Mouse (Mus musculus) heart, embryonic 15.5 days (tissue): Measurements from ENCODE around the gene Huwe1. TPM values are rescaled to one million over a fixed set of nuclear protein-coding genes. Genes with fewer than 3 reads are reported as not detected.

ENCODE experiments used
- ATAC-seq: fragments of 200-750 bp; cut with Nextera tagmentation; replicated peaks from 2 replicates; pipeline ENCODE4 v1.8.0; 2017; ENCODE audit warnings: low read depth, moderate TSS enrichment; ENCODE audit not compliant: insufficient number of reproducible peaks, insufficient read depth, low FRiP score
- H3K27ac ChIP-seq: fragments of 300-500 bp; sonication (generic); 2 replicates; pipeline ENCODE4 v1.5.1; 2015; ENCODE audit warnings: mild to moderate bottlenecking, inconsistent platforms
- H3K27me3 ChIP-seq: fragments of 300-500 bp; sonication (generic); 2 replicates; pipeline ENCODE4 v1.6.1; 2015; ENCODE audit warnings: inconsistent platforms
- H3K36me3 ChIP-seq: fragments of 300-500 bp; sonication (generic); 2 replicates; pipeline ENCODE4 v1.6.1; 2015; ENCODE audit warnings: mild to moderate bottlenecking, inconsistent platforms
- H3K4me1 ChIP-seq: fragments of 300-500 bp; sonication (generic); replicated peaks from 2 replicates; pipeline ENCODE4 v1.6.1; 2015; ENCODE audit warnings: inconsistent platforms
- H3K4me2 ChIP-seq: fragments of 300-500 bp; sonication (generic); 2 replicates; pipeline ENCODE4 v1.6.1; 2015; ENCODE audit warnings: inconsistent platforms, mild to moderate bottlenecking, moderate library complexity
- H3K4me3 ChIP-seq: fragments of 300-500 bp; sonication (generic); 2 replicates; pipeline ENCODE4 v1.5.1; 2015; ENCODE audit warnings: mild to moderate bottlenecking, inconsistent platforms
- H3K9ac ChIP-seq: fragments of 300-500 bp; sonication (generic); 2 replicates; pipeline ENCODE4 v1.6.1; 2015; ENCODE audit warnings: mild to moderate bottlenecking, inconsistent platforms
- H3K9me3 ChIP-seq: fragments of 300-500 bp; sonication (generic); replicated peaks from 2 replicates; pipeline ENCODE4 v1.6.1; 2016; ENCODE audit warnings: inconsistent platforms
- WGBS: fragments of 180-500 bp; shearing (Covaris S2); methylation state at CpG from one replicate; pipeline ENCODE4 v1.1.7; 2015; ENCODE audit warnings: mixed read lengths; 5-methylcytosine and 5-hydroxymethylcytosine counted together
- polyA plus RNA-seq: library from polyadenylated mRNA; unstranded; fragments of >200 nt; fragmentation: Nextera tagmentation; extraction: Ambion mirVana; gene quantifications from 2 replicates; pipeline ENCODE4 v1.2.1, GENCODE M21; 2015

Huwe1 gene
- 25.7 and 35.5 TPM in 2 replicates for polyA plus RNA-seq

DNA sequence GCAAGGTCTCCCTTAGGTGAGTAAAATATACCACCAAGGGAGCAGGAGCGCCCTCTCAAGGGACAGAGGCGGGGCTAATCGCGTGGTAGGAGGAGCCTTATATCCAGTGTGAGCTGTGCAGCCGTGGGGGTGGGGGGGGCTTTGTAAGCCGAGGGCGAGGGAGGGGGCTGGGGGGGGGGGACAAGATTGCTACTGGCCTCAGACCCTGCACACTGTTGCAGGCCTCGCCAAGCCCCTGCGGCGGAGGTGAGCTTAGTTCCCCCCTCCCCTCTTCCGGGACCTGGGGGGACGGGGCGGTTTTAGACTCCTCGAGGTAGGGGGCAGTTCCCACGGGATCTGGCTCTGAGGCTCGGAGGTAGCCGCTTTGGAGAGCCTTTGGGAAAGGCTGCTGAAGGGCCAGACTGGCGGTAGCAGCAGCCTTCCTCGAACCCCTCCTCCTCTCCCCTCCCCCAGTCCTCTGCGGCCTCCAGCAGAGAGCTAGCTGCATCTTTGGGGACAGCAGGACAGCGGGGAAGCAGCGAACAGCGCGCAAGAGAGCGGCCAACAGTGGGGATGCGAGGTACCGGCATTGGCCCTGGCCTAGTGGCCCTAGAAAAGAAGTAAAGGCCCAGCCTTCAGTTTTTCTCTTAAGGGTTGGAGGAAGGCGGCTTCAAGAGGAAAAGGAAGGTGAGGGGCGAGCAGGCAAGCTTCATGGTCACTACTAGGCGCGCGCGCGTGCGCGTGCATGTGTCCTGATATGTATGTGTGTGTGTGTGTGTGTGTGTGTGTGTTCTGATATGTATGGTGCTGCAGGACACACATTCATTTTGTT is at the start of gene Huwe1:
TSS of gene Huwe1 (plus strand) at position 107 of the 811 bp plus-strand sequence.
- Histone ChIP-seq H3K4me2 (peak within 1 kb of the TSS; percentile 57), H3K9me3 (no peaks in the 10 kb centered on the region), H3K4me3 (peak within 1 kb of the TSS; percentile 63), H3K36me3 (no peaks in the 10 kb centered on the region), H3K27ac (peak within 1 kb of the TSS; percentile 86), H3K9ac (peak within 1 kb of the TSS; percentile 65), H3K27me3 (no peaks in the 10 kb centered on the region), H3K4me1 (no peaks in the 10 kb centered on the region)
- peak; percentile 54 for ATAC-seq
- 11% methylated on average over 35 of the region's 36 CpGs for WGBS

DNA sequence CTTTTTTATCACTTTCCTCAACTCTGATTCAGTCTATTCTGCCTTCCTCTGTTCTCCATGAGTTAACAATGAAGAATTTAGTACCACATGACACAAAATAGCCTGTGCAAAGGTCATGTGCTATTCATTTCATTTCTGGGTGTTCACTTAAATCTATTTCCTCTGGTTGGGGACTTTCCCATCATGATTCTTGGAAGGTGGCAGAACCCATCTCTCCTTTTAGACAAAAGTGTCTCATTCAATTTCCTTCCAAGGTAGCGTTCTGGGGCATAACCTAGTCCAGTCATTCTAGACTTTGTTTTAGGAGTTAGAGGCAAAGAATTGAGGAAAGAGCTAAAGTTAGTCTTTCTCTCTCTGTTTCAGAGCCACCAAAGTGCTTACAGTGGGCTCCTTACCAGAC is 20.3 kb upstream of the Huwe1 start:
- Histone ChIP-seq H3K4me3 (no peak overlapping the region), H3K27ac (no peak overlapping the region), H3K27me3 (no peaks in the 10 kb centered on the region), H3K36me3 (no peaks in the 10 kb centered on the region), H3K4me2 (no peak overlapping the region), H3K9me3 (no peaks in the 10 kb centered on the region), H3K9ac (no peak overlapping the region), H3K4me1 (no peaks in the 10 kb centered on the region)
- 68% methylated on average over 1 of the region's 1 CpGs for WGBS
- ATAC-seq: no peak

DNA sequence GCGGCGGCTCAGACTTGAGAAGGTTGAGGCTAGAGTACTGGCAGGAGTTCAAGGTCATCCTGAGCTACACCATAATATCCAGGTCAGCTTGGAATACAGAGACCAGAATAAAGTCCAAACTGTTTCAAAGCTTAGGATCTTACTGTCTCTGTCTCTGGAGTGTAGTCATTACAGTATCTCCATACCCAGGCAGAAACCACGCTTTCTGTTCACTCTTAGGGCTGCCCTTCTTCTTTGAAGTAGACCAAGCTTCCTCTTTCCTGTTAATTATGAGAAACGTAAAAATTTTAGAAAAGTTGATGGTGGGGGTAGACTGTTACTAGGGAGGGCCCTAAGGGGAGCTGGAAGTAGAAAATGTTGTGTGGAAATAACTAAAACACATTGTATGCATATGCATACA is 17.7 kb upstream of the Huwe1 start:
- Histone ChIP-seq H3K36me3 (no peaks in the 10 kb centered on the region), H3K9me3 (no peaks in the 10 kb centered on the region), H3K4me1 (no peaks in the 10 kb centered on the region), H3K27me3 (no peaks in the 10 kb centered on the region), H3K9ac (no peak overlapping the region), H3K27ac (no peak overlapping the region), H3K4me3 (no peak overlapping the region), H3K4me2 (no peak overlapping the region)
- ATAC-seq: no peak
- 72% methylated on average over 4 of the region's 4 CpGs for WGBS

DNA sequence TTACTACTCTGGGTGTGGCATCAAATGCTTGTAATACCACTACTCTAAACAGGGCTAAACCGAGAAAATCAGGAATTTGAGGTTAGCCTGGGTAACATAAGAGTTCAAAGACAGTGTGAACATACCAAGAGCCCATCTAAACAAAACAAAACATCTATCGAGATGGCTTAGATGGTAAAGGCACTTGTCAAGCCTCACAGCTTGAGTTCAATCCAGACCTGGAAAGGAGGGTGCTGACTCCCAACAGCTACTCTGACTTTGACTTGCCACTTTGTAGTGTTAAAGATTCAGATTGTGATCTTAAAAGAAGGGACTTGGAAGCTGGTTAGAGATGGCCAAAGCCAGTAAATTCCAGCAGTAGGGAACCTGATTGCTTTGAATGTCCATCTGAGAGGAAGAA is 7.8 kb upstream of the Huwe1 start:
- H3K9ac ChIP-seq: no peak overlapping the region
- H3K9me3 ChIP-seq: no peaks in the 10 kb centered on the region
- H3K4me3 ChIP-seq: no peak overlapping the region
- no peak overlapping the region for H3K27ac ChIP-seq
- H3K36me3 ChIP-seq: no peaks in the 10 kb centered on the region
- no peak for ATAC-seq
- H3K4me2 ChIP-seq: no peak overlapping the region
- H3K27me3 ChIP-seq: no peaks in the 10 kb centered on the region
- WGBS: 24% methylated on average over 2 of the region's 2 CpGs
- no peaks in the 10 kb centered on the region for H3K4me1 ChIP-seq

DNA sequence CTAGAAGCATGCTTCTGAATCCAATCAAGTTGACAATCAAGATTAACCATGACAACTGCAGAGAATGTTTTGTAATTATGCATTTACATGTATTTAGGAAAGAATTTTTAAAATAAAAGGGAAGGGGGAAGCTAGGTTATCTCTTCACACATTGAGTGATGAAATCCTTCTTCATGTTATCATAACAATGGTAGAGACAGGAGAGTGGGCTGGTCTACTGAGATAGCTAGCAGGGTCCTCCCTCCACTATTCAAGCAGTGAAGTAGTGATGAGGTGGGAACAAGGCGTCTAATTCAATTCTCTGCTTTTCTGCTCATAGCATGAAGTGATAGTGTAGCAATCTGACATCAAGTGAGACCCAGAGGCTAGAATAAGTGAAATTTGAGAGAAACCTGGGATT is 2.6 kb upstream of the Huwe1 start:
- H3K4me1 ChIP-seq: no peaks in the 10 kb centered on the region
- H3K36me3 ChIP-seq: no peaks in the 10 kb centered on the region
- H3K27me3 ChIP-seq: no peaks in the 10 kb centered on the region
- no peak overlapping the region for H3K4me3 ChIP-seq
- no peak for ATAC-seq
- no peaks in the 10 kb centered on the region for H3K9me3 ChIP-seq
- WGBS: 41% methylated on average over 1 of the region's 1 CpGs
- H3K27ac ChIP-seq: no peak overlapping the region
- no peak overlapping the region for H3K4me2 ChIP-seq
- no peak overlapping the region for H3K9ac ChIP-seq

DNA sequence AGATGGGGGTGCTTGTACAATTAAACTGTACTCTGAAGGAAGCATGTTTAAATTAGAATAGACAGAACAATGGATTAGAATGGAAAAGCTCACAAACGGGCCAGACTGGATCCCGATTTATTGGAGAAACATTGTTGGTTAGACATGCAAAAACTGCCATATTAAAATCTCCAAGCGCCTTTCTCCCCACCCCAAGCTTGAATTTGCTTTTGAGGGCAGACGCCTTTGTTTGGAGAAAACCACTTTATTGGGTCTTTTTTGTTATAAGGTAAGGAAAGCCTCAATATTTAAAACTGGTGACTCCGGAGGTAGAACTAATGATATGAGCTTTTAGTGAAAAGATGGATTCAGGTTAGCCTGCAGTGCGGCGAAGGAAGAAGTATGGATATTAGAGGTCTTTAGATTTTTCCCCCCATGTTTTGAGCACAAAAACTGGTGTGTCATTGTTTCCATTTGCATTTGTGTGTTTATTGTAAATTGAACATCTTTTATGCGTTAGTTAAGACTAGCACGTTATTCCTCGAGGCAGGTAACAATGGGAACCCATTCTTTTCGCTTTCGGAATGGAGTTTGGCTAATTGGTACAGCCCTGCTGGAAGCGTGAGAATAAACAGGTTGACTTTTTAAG is 1.8 kb downstream of the Huwe1 start:
- Histone ChIP-seq H3K4me3 (peak overlapping the region; percentile 64), H3K4me1 (no peaks in the 10 kb centered on the region), H3K27ac (peak overlapping the region; percentile 90), H3K4me2 (peak overlapping the region; percentile 62), H3K9me3 (no peaks in the 10 kb centered on the region), H3K27me3 (no peaks in the 10 kb centered on the region), H3K36me3 (no peaks in the 10 kb centered on the region), H3K9ac (peak overlapping the region; percentile 36; the same call in 1 of the 2 replicates)
- 16% methylated on average over 13 of the region's 13 CpGs for WGBS
- ATAC-seq: no peak

GRCm38 (mm10) chrX:151802956-151803776 is 2.6 kb downstream of the Huwe1 start:
- Histone ChIP-seq H3K9ac (peak overlapping the region; percentile 65), H3K9me3 (no peaks in the 10 kb centered on the region), H3K4me3 (peak overlapping the region; percentile 64), H3K27ac (peak overlapping the region; percentile 97), H3K4me2 (peak overlapping the region; percentile 62), H3K36me3 (no peaks in the 10 kb centered on the region), H3K4me1 (no peaks in the 10 kb centered on the region), H3K27me3 (no peaks in the 10 kb centered on the region)
- ATAC-seq: peak; percentile 89
- 17% methylated on average over 77 of the region's 77 CpGs for WGBS

DNA sequence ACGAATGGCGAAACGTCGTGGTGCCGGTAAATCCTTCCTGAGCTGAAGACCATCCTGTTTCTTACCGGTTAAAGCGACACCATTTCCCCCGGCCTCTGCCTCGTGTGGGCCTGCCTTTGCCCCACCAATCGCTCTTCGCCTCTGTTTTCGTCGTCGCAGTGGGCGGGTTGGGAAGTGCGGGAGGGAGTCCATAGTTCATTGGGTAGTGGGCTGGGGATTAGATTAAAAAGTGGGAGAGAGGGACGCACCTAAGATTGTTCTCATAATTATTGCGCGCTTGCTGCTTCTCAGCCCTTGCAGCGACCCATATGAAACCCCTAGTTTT is 3.1 kb downstream of the Huwe1 start:
- Histone ChIP-seq H3K27ac (peak overlapping the region; percentile 97), H3K27me3 (no peaks in the 10 kb centered on the region), H3K9me3 (no peaks in the 10 kb centered on the region), H3K4me2 (peak overlapping the region; percentile 61), H3K4me3 (peak overlapping the region; percentile 64), H3K9ac (peak overlapping the region; percentile 65), H3K36me3 (no peaks in the 10 kb centered on the region), H3K4me1 (no peaks in the 10 kb centered on the region)
- WGBS: 10% methylated on average over 20 of the region's 20 CpGs
- peak; percentile 44 for ATAC-seq

DNA sequence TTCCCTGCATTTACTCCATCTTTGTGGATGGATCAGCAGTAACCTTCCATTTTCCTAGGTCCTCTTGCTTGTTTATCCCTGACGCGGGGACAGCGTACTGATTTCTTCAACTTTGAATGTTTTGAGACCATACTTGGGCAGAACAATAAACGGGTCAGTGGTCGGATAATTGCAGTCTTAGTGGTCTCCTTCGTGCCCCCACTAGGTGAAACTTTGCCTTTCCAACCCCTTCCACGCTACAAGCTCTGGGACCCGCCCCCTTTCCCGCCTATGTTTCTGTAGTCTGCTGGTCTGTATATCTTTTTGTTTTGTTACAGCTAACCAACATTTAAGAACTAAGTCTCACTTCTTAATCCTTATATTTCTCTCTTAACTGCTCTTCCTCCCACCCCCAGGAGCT is 3.8 kb downstream of the Huwe1 start:
- Histone ChIP-seq H3K36me3 (no peaks in the 10 kb centered on the region), H3K4me3 (peak overlapping the region; percentile 64), H3K4me1 (no peaks in the 10 kb centered on the region), H3K27ac (peak overlapping the region; percentile 97), H3K9me3 (no peaks in the 10 kb centered on the region), H3K4me2 (peak overlapping the region; percentile 61), H3K27me3 (no peaks in the 10 kb centered on the region), H3K9ac (peak overlapping the region; percentile 65)
- 13% methylated on average over 9 of the region's 9 CpGs for WGBS
- no peak for ATAC-seq

DNA sequence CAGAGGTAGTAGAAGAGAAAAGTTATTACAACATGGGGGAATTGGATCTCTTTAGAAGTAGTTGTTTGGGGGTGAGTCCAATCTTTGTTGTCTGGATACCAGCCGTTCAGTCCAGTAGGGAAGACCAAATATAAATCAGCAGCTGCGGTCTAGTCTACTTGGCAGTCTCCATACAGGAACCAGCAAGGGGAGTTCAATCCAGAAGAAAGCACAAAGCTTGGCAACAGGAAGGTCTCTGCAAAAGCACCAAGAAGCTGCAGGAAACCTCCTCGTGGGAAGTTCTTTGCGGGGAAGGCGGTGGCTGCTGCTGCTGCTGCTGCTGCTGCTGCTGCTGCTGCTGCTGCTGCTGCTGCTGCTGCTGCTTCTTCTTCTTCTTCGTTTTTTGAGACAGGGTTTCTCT is 10.9 kb downstream of the Huwe1 start:
- no peaks in the 10 kb centered on the region for H3K9me3 ChIP-seq
- no peak overlapping the region for H3K4me2 ChIP-seq
- H3K4me3 ChIP-seq: no peak overlapping the region
- 68% methylated on average over 6 of the region's 6 CpGs for WGBS
- H3K9ac ChIP-seq: no peak overlapping the region
- ATAC-seq: no peak
- no peaks in the 10 kb centered on the region for H3K36me3 ChIP-seq
- H3K27me3 ChIP-seq: no peaks in the 10 kb centered on the region
- H3K4me1 ChIP-seq: no peaks in the 10 kb centered on the region
- H3K27ac ChIP-seq: no peak overlapping the region

DNA sequence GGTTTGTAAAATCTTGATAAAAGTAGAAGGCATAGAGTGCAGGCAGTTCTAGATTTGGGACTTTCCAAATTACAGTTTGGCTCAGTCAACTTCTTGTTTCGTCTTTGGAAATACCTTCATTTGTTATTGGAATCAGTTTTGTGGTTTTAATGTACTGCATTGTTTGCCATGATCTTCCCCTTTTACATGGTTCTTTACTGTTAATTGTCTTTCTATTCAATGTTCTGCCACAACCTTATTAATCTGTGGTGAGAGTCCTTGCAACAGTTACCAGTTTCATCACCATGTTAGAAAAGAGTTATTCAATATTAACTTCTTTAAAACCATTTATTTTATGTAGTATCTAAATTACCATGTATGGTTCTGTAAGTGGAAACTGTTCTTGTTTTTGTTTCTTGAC is 13.0 kb downstream of the Huwe1 start:
- H3K4me1 ChIP-seq: no peaks in the 10 kb centered on the region
- H3K36me3 ChIP-seq: no peaks in the 10 kb centered on the region
- no peak overlapping the region for H3K9ac ChIP-seq
- H3K4me3 ChIP-seq: no peak overlapping the region
- H3K4me2 ChIP-seq: no peak overlapping the region
- no peaks in the 10 kb centered on the region for H3K27me3 ChIP-seq
- H3K9me3 ChIP-seq: no peaks in the 10 kb centered on the region
- WGBS: 83% methylated on average over 1 of the region's 1 CpGs
- no peak for ATAC-seq
- no peak overlapping the region for H3K27ac ChIP-seq
